Mouse (Mus musculus): ENCODE data around the gene Cybb. TPM values are rescaled to one million over a fixed set of nuclear protein-coding genes. Genes with fewer than 3 reads are reported as not detected.

The Cybb gene
- total and polyA plus RNA-seq, 3 experiments: 46.3 to 126 (median 111) TPM

- Histone ChIP-seq H3K36me3 (replicated peaks in 1 of 2; ENCODE audit: control insufficient read depth in 1 of 2, insufficient read depth in 1 of 2, low read length in 1 of 2) (no peaks in the 10 kb centered on the region), H3K9ac (ENCODE audit: insufficient read depth, low read depth) (no peak overlapping the region), H3K9me3 (replicated peaks; ENCODE audit: low read length) (no peaks in the 10 kb centered on the region), H3K79me2 (replicated peaks; ENCODE audit: control insufficient read depth, extremely low read depth, insufficient read depth, poor library complexity, severe bottlenecking) (0 out of 2 replicates have a peak, but pooled peaks cover 2% of the 10 kb centered on the region), H3K4me1 (ENCODE audit: control insufficient read depth in 1 of 2, insufficient read depth in 2 of 2) (peaks cover 0 to 22% of the 10 kb centered on the region in 2 experiments; a peak in 1 of 4 replicates), H3K27ac (ENCODE audit: insufficient read depth, low read depth) (no peak overlapping the region), H3K4me3 (replicated peaks in 1 of 3; ENCODE audit: low read depth in 2 of 3, low read length in 2 of 3, poor library complexity in 1 of 3) (no peak overlapping the region), H3K27me3 (replicated peaks) (no peaks in the 10 kb centered on the region), H3K4me2 (ENCODE audit: insufficient read depth, low read depth, poor library complexity, severe bottlenecking) (no peak overlapping the region)
- in situ Hi-C loops (cut with MboI; ENCODE audit: low pct_ligation_motif_present, low pct_unique_long_range_greater_than_20kb, low sequenced_read_pairs): no loop called here
- TF ChIP-seq UBTF (IDR thresholded peaks at IDR 0.05; ENCODE audit: low read depth, low read length) (no peak), SIN3A (IDR thresholded peaks at IDR 0.05; ENCODE audit: low read length) (no peak), ELF1 (IDR thresholded peaks at IDR 0.05; ENCODE audit: low read depth, low read length) (no peak), USF1 (IDR thresholded peaks at IDR 0.05; ENCODE audit: low read depth, low read length) (no peak), MXI1 (IDR thresholded peaks at IDR 0.05; ENCODE audit: low read depth, low read length) (no peak), TCF12 (IDR thresholded peaks at IDR 0.05; ENCODE audit: low read depth, low read length) (no peak), POLR2AphosphoS2 (IDR thresholded peaks at IDR 0.05; ENCODE audit: low read depth, low read length) (no peak), JUN (IDR thresholded peaks at IDR 0.05; ENCODE audit: insufficient read depth, low read depth, low read length) (no peak), CHD2 (IDR thresholded peaks at IDR 0.05; ENCODE audit: low read length) (no peak)
- dilution Hi-C loops (cut with MboI; ENCODE audit: extremely low pct_ligation_motif_present, extremely low pct_unique_long_range_greater_than_20kb, low sequenced_read_pairs): no loop called here
- DNase-seq (ENCODE audit: extremely low read depth): no peak
These were observed 13.8 kb downstream of the Cybb start for GRCm38 (mm10) chrX:9473768-9474167.

- Histone ChIP-seq H3K9me3 (replicated peaks; ENCODE audit: low read length) (no peaks in the 10 kb centered on the region), H3K27me3 (replicated peaks) (no peaks in the 10 kb centered on the region), H3K27ac (ENCODE audit: insufficient read depth, low read depth) (peak overlapping the region; percentile 79), H3K36me3 (replicated peaks in 1 of 2; ENCODE audit: control insufficient read depth in 1 of 2, insufficient read depth in 1 of 2, low read length in 1 of 2) (no peaks in the 10 kb centered on the region), H3K4me3 (replicated peaks in 1 of 3; ENCODE audit: low read depth in 2 of 3, low read length in 2 of 3, poor library complexity in 1 of 3) (peak overlapping the region in 1 of 3 experiments; percentile 7), H3K4me2 (ENCODE audit: insufficient read depth, low read depth, poor library complexity, severe bottlenecking) (peak overlapping the region; percentile 75), H3K9ac (ENCODE audit: insufficient read depth, low read depth) (peak overlapping the region; percentile 74), H3K4me1 (ENCODE audit: control insufficient read depth in 1 of 2, insufficient read depth in 2 of 2) (peaks cover 0 to 22% of the 10 kb centered on the region in 2 experiments; a peak in 1 of 4 replicates), H3K79me2 (replicated peaks; ENCODE audit: control insufficient read depth, extremely low read depth, insufficient read depth, poor library complexity, severe bottlenecking) (0 out of 2 replicates have a peak, but pooled peaks cover 2% of the 10 kb centered on the region)
- TF ChIP-seq TCF12 (IDR thresholded peaks at IDR 0.05; ENCODE audit: low read depth, low read length) (peak; percentile 73), MAX (IDR thresholded peaks at IDR 0.05; ENCODE audit: low read length) (0 out of 2 replicates have a peak, but pooled peaks have one; percentile 15), ETS1 (conservative IDR thresholded peaks at IDR 0.05; ENCODE audit: low read depth, low read length) (0 out of 2 replicates have a peak, but pooled peaks have one; percentile 20), MEF2A (IDR thresholded peaks at IDR 0.05; ENCODE audit: borderline replicate concordance, low read depth, low read length) (0 out of 2 replicates have a peak, but pooled peaks have one; percentile 33), SMC3 (IDR thresholded peaks at IDR 0.05; ENCODE audit: low read depth, low read length) (peak; percentile 14; the same call in 1 of the 2 replicates), MXI1 (IDR thresholded peaks at IDR 0.05; ENCODE audit: low read depth, low read length) (no peak), TBP (conservative IDR thresholded peaks at IDR 0.05; ENCODE audit: low read depth, low read length) (0 out of 2 replicates have a peak, but pooled peaks have one; percentile 28), NELFE (IDR thresholded peaks at IDR 0.05; ENCODE audit: low read depth, low read length) (0 out of 2 replicates have a peak, but pooled peaks have one; percentile 14), IRF4 (IDR thresholded peaks at IDR 0.05; ENCODE audit: low read depth, low read length) (peak; percentile 62), HCFC1 (IDR thresholded peaks at IDR 0.05; ENCODE audit: low read depth, low read length) (peak; percentile 29; the same call in 1 of the 2 replicates), ZC3H11A (IDR thresholded peaks at IDR 0.05; ENCODE audit: low read depth, low read length) (no peak), EP300 (IDR thresholded peaks at IDR 0.05; ENCODE audit: low read length) (peak; percentile 66), CTCF (conservative IDR thresholded peaks at IDR 0.05 in 1 of 2, IDR thresholded peaks at IDR 0.05 in 1 of 2; ENCODE audit: low read depth in 2 of 2, low read length in 2 of 2) (peak in 1 of 2 experiments; percentile 13; a peak in 1 of 4 replicates), POLR2A (IDR thresholded peaks at IDR 0.05; ENCODE audit: low read depth, low read length) (peak; percentile 32; the same call in 1 of the 2 replicates), E2F4 (IDR thresholded peaks at IDR 0.05; ENCODE audit: insufficient replicate concordance, low read depth, low read length) (no peak)
- in situ Hi-C loops (cut with MboI; ENCODE audit: low pct_ligation_motif_present, low pct_unique_long_range_greater_than_20kb, low sequenced_read_pairs): no loop called here
- dilution Hi-C loops (cut with MboI; ENCODE audit: extremely low pct_ligation_motif_present, extremely low pct_unique_long_range_greater_than_20kb, low sequenced_read_pairs): no loop called here
- DNase-seq (ENCODE audit: extremely low read depth): peak; percentile 44
These were observed 16.7 kb downstream of the Cybb start for GRCm38 (mm10) chrX:9470811-9471388.

All from CH12.LX (cell line).